Mouse (Mus musculus) olfactory bulb, adult 2 months (tissue): Measurements from ENCODE around the gene Rfk.

Source experiments
- CTCF ChIP-seq: fragments of 200-500 bp; IDR thresholded peaks from 2 replicates; pipeline ENCODE4 v1.5.1; 2012; ENCODE audit warnings: low read depth, mild to moderate bottlenecking, low read length, moderate library complexity; ENCODE audit not compliant: insufficient read depth
- POLR2A ChIP-seq: fragments of 200-500 bp; IDR thresholded peaks from 2 replicates; pipeline ENCODE4 v1.6.1; 2012; ENCODE audit warnings: mild to moderate bottlenecking, low read depth, low read length, moderate library complexity; ENCODE audit not compliant: insufficient read depth

- no peak for TF ChIP-seq CTCF
- no peak for TF ChIP-seq POLR2A
Measured at GRCm38 (mm10) chr19:17410465-17411065, 16.7 kb downstream of the Rfk start.
